Mouse (Mus musculus) thymus, postnatal 14 days (tissue): ENCODE results near the gene Gxylt1.
A peak's percentile ranks its signal among the peaks of the same experiment; 100 is the strongest.
"Not testable (repeated sequence)": the region's sequence is repeated elsewhere in the genome, so short reads cannot be mapped to it uniquely, and the experiment has no call there.

Source experiments
- DNase-seq: peaks from one replicate; pipeline ENCODE4 v3.0.0; 2021

The Gxylt1 gene

GRCm38 (mm10) chr15:93262274-93262673, 12.7 kb downstream of the Gxylt1 start:
- DNase-seq = no peak

- DNase-seq = no peak
Measured at GRCm38 (mm10) chr15:93259933-93260332, 15.0 kb downstream of the Gxylt1 start.

- no peak for DNase-seq
Measured at GRCm38 (mm10) chr15:93255295-93255694, 19.7 kb downstream of the Gxylt1 start.

- no peak for DNase-seq
Measured at GRCm38 (mm10) chr15:93253172-93253571, 21.8 kb downstream of the Gxylt1 start.

GRCm38 (mm10) chr15:93252396-93252795, 22.6 kb downstream of the Gxylt1 start:
- no peak for DNase-seq

GRCm38 (mm10) chr15:93251553-93252250, 23.3 kb downstream of the Gxylt1 start:
- DNase-seq = peak; percentile 27

- DNase-seq = no peak
Measured at GRCm38 (mm10) chr15:93243202-93243601, 31.8 kb downstream of the Gxylt1 start.

GRCm38 (mm10) chr15:93236456-93236855, 38.5 kb downstream of the Gxylt1 start:
- DNase-seq = not testable (repeated sequence)

GRCm38 (mm10) chr15:93229028-93229427, 46.0 kb downstream of the Gxylt1 start:
- DNase-seq = peak; percentile 38

GRCm38 (mm10) chr15:93228375-93228774, 46.6 kb downstream of the Gxylt1 start:
- no peak for DNase-seq

GRCm38 (mm10) chr15:93227764-93228079, 47.3 kb downstream of the Gxylt1 start:
- DNase-seq = peak; percentile 45

GRCm38 (mm10) chr15:93226930-93227763, 47.8 kb downstream of the Gxylt1 start:
- no peak for DNase-seq

GRCm38 (mm10) chr15:93222475-93222874, 52.5 kb downstream of the Gxylt1 start:
- DNase-seq = peak; percentile 22

GRCm38 (mm10) chr15:93212617-93213016, 62.4 kb downstream of the Gxylt1 start:
- peak; percentile 11 for DNase-seq

GRCm38 (mm10) chr15:93204861-93205260, 70.1 kb downstream of the Gxylt1 start:
- DNase-seq = no peak

- no peak for DNase-seq
Measured at GRCm38 (mm10) chr15:93201956-93202355, 73.0 kb downstream of the Gxylt1 start.

GRCm38 (mm10) chr15:93191387-93192145, 83.4 kb downstream of the Gxylt1 start:
- DNase-seq = no peak
